Mouse (Mus musculus): ENCODE results near the gene Lce6a. TPM values are rescaled to one million over a fixed set of nuclear protein-coding genes. Genes with fewer than 3 reads are reported as not detected.

Gene Lce6a
- total RNA-seq, 2 experiments from 2014 or later = not detected

DNA sequence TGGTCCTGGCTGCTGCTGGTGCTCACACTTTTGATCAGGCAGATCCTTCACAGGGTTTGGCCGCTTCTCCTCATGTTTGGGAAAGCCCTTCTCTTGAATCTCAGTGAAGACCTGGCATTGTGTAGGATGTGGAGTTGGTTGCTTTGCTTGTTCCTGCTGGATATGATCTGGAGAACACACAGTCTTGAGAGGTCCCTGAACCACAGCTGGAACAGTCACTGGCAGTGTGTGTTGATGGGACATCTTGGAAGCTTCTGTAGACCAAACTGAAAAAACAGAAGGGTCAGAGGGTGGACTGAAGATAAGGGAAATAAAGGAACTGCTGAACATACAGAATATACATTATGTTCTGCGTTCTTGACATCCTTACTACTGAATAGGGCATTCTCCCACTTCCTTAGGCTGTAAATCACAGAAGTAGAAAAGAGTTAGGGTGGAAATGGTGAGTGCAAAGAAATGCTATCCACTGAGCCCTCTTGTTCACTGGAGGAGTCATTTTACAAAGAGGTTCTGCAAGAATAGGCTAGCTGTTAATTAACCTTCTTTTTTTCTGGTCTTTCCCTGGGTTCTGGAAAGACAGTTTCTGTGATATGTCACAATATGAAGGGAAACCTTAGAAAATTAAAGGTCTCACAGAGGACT, 48.8 kb downstream of the Lce6a start:
- no peak for DNase-seq (ENCODE audit: low spot score in 2 of 2)

Other genes with a start within 250 kb of the Lce6a start
- not detected for gene Sprr2h, start 236.0 kb downstream of the Lce6a start, total RNA-seq (2021)
- gene Sprr2i, start 213.7 kb downstream of the Lce6a start, total RNA-seq (2021) = not detected
- gene Sprr2j-ps, start 203.6 kb downstream of the Lce6a start, total RNA-seq (2021) = not detected
- 1 to 10 TPM; 2.3 to 4.4 TPM for gene Gm9774, start 192.2 kb downstream of the Lce6a start, total RNA-seq (2021)
- gene Sprr2k, start 189.1 kb downstream of the Lce6a start, total RNA-seq (2021) = not detected
- not detected for gene Sprr1b, start 182.9 kb downstream of the Lce6a start, total RNA-seq (2021)
- not detected for gene Sprr3, start 162.9 kb downstream of the Lce6a start, total RNA-seq (2021)
- not detected for gene Sprr1a, start 135.8 kb downstream of the Lce6a start, total RNA-seq (2021)
- not detected for gene Sprr4, start 121.2 kb downstream of the Lce6a start, total RNA-seq (2021)
- not detected for gene 2310046K23Rik, start 87.1 kb downstream of the Lce6a start, total RNA-seq (2021)
- gene Ivl, start 47.9 kb downstream of the Lce6a start, total RNA-seq (2021) = not detected
- gene Smcp, start 32.7 kb downstream of the Lce6a start, total RNA-seq (2021) = not detected
- gene 2210017I01Rik, start 14.2 kb downstream of the Lce6a start, total RNA-seq (2021) = not detected
- not detected for gene Lce1a1, start 26.6 kb upstream of the Lce6a start, total RNA-seq (2021)
- not detected for gene Lce1b, start 35.3 kb upstream of the Lce6a start, total RNA-seq (2021)
- not detected for gene Lce1a2, start 48.7 kb upstream of the Lce6a start, total RNA-seq (2021)
- not detected for gene Lce1c, start 57.6 kb upstream of the Lce6a start, total RNA-seq (2021)
- gene Lce1d, start 65.5 kb upstream of the Lce6a start, total RNA-seq (2021) = not detected
- gene Lce1e, start 87.4 kb upstream of the Lce6a start, total RNA-seq (2021) = not detected
- gene Lce1f, start 98.7 kb upstream of the Lce6a start, total RNA-seq (2021) = not detected
- gene Gm38119, start 117.4 kb upstream of the Lce6a start, total RNA-seq (2021) = not detected
- gene Lce1g, start 130.7 kb upstream of the Lce6a start, total RNA-seq (2021) = not detected
- gene Lce1h, start 143.4 kb upstream of the Lce6a start, total RNA-seq (2021) = not detected
- not detected for gene Lce1i, start 157.2 kb upstream of the Lce6a start, total RNA-seq (2021)
- gene Lce1j, start 168.9 kb upstream of the Lce6a start, total RNA-seq (2021) = not detected
- gene Lce1k, start 186.2 kb upstream of the Lce6a start, total RNA-seq (2021) = not detected
- not detected for gene Kprp, start 205.6 kb upstream of the Lce6a start, total RNA-seq (2021)
- gene Lce1l, start 229.6 kb upstream of the Lce6a start, total RNA-seq (2021) = not detected
- not detected for gene 2310050C09Rik, start 248.6 kb upstream of the Lce6a start, total RNA-seq (2021)